Mouse (Mus musculus) lung, postnatal 0 days (tissue): ENCODE results near the gene Fbln7. TPM values are rescaled to one million over a fixed set of nuclear protein-coding genes. Genes with fewer than 3 reads are reported as not detected.

ENCODE experiments used
- ATAC-seq: fragments of 200-750 bp; cut with Nextera tagmentation; 2 replicates; pipeline ENCODE4 v1.8.0; 2017; ENCODE audit warnings: moderate library complexity
- DNase-seq: peaks from one replicate; pipeline ENCODE4 v3.0.0-alpha.2; 2016; ENCODE audit warnings: low spot score
- H3K27ac ChIP-seq: fragments of 300-500 bp; sonication (generic); 2 replicates; pipeline ENCODE4 v1.5.1; 2014; ENCODE audit warnings: antibody characterized with exemption, mild to moderate bottlenecking, low read length, mixed read lengths
- H3K27me3 ChIP-seq: fragments of 300-500 bp; sonication (generic); replicated peaks from 2 replicates; pipeline ENCODE4 v1.6.1; 2014; ENCODE audit warnings: low read length, mixed read lengths; ENCODE audit not compliant: insufficient read depth
- H3K36me3 ChIP-seq: fragments of 300-500 bp; sonication (generic); 2 replicates; pipeline ENCODE4 v1.6.1; 2014; ENCODE audit warnings: low read length, mixed read lengths; ENCODE audit not compliant: insufficient read depth
- H3K4me1 ChIP-seq: fragments of 300-500 bp; sonication (generic); 2 replicates; pipeline ENCODE4 v1.6.1; 2014; ENCODE audit warnings: antibody characterized with exemption, low read depth, low read length, mixed read lengths; ENCODE audit not compliant: insufficient read depth
- H3K4me2 ChIP-seq: fragments of 300-500 bp; sonication (generic); replicated peaks from 2 replicates; pipeline ENCODE4 v1.6.1; 2014; ENCODE audit warnings: low read depth, mild to moderate bottlenecking, low read length, moderate library complexity, mixed read lengths
- H3K4me3 ChIP-seq: fragments of 300-500 bp; sonication (generic); 2 replicates; pipeline ENCODE4 v1.5.1; 2014; ENCODE audit warnings: low read depth, low read length
- H3K9ac ChIP-seq: fragments of 300-500 bp; sonication (generic); replicated peaks from 2 replicates; pipeline ENCODE4 v1.6.1; 2014; ENCODE audit warnings: low read depth, mild to moderate bottlenecking
- H3K9me3 ChIP-seq: fragments of 300-500 bp; sonication (generic); 2 replicates; pipeline ENCODE4 v1.6.1; 2016; ENCODE audit warnings: low read length, mixed read lengths
- CTCF ChIP-seq: IDR thresholded peaks from 2 replicates; pipeline ENCODE4 v1.5.1; 2016; ENCODE audit warnings: antibody characterized with exemption, mild to moderate bottlenecking
- EP300 ChIP-seq: IDR thresholded peaks from 2 replicates; pipeline ENCODE4 v1.6.1; 2016; ENCODE audit warnings: antibody characterized with exemption, mild to moderate bottlenecking, control low read depth
- WGBS: fragments of 180-500 bp; shearing (Covaris S2); extraction: QIAGEN DNeasy Blood & Tissue Kit; methylation state at CpG from one replicate; pipeline ENCODE4 v1.1.7; 2014; 5-methylcytosine and 5-hydroxymethylcytosine counted together
- polyA plus RNA-seq: library from polyadenylated mRNA; unstranded; fragments of >200 nt; fragmentation: Nextera tagmentation; extraction: Ambion mirVana; gene quantifications from 2 replicates; pipeline ENCODE4 v1.2.1, GENCODE M21; 2015

Gene Fbln7
- polyA plus RNA-seq, 1 experiment from 2014 or later: 0.64 TPM

DNA sequence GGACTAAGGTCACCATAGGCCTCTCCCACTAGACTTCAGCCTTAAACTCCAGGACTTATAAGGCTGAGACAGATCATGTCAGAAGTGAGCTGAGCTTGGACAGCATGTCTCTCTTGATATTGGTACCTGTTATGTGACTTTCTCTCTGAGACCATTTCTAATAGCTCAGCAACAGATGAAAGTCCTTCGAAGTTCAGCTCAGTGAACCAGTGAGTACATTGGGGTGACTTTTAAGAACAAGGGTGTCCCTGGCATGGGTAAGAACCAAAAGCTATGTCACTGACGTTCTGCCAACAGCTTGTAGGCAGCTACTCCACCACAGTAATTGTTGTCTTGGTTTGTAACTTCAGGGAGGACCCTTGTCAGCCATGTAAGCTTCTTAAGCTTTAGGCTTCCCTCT, 42.1 kb upstream of the Fbln7 start:
- WGBS: 78% methylated on average over 2 of the region's 2 CpGs
- Histone ChIP-seq H3K27me3 (no peaks in the 10 kb centered on the region), H3K4me3 (no peak overlapping the region), H3K9ac (no peak overlapping the region), H3K27ac (no peak overlapping the region), H3K9me3 (no peaks in the 10 kb centered on the region), H3K4me1 (no peaks in the 10 kb centered on the region; the same call in 1 of the 2 replicates), H3K4me2 (no peak overlapping the region), H3K36me3 (no peaks in the 10 kb centered on the region)
- DNase-seq (no peak), ATAC-seq (no peak)
- TF ChIP-seq CTCF: no peak

DNA sequence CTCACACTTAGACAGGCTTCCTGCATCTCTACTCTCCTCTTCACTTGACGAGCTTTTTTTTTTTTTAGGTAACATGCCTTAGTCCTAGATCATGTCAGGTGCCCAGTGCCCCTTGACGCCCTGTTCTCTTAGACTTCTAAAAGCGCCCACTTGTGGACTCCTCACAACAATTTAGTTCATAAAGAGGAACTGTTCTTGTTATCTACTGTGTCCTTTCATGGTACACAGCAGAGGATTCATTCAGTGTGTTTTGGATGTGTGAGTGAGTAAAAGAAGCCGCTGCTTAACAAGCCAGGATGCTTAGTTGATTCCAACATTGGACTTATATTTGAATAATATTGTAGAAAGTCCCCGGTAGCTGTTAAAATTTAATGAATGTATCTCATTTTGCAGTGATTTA, 38.9 kb upstream of the Fbln7 start:
- Histone ChIP-seq H3K4me3 (no peak overlapping the region), H3K27ac (no peak overlapping the region), H3K27me3 (no peaks in the 10 kb centered on the region), H3K36me3 (no peaks in the 10 kb centered on the region), H3K4me1 (no peaks in the 10 kb centered on the region; the same call in 1 of the 2 replicates), H3K9ac (no peak overlapping the region), H3K4me2 (no peak overlapping the region), H3K9me3 (no peaks in the 10 kb centered on the region)
- ATAC-seq (no peak), DNase-seq (no peak)
- TF ChIP-seq EP300: no peak
- TF ChIP-seq CTCF: no peak
- 89% methylated on average over 5 of the region's 5 CpGs for WGBS

DNA sequence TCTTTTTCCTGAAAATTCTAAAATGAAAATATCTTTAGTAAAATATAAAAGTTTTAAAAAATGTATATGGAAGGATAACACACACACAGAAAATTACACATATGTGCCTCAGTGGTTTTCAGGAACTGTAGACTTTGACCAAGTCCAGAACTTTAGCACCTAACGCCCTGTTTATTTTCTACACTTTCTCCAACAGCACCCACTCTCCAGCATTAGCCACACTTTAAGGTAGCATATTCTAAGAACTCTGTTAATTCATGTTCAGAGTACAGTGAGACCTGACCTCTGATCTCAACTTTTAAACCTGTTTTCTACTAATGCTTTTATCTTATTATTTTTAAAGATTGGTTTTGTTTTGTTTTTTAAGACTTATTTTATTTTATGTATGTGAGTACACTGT, 35.0 kb upstream of the Fbln7 start:
- H3K27me3 ChIP-seq: no peaks in the 10 kb centered on the region
- no peaks in the 10 kb centered on the region for H3K9me3 ChIP-seq
- WGBS: 98% methylated on average over 1 of the region's 1 CpGs
- DNase-seq: no peak
- no peaks in the 10 kb centered on the region for H3K4me1 ChIP-seq
- H3K4me3 ChIP-seq: no peak overlapping the region
- TF ChIP-seq EP300 (no peak), CTCF (no peak)
- no peak overlapping the region for H3K4me2 ChIP-seq
- H3K9ac ChIP-seq: no peak overlapping the region
- H3K36me3 ChIP-seq: peaks cover 2% of the 10 kb centered on the region; the same call in 1 of the 2 replicates
- ATAC-seq: no peak
- no peak overlapping the region for H3K27ac ChIP-seq

DNA sequence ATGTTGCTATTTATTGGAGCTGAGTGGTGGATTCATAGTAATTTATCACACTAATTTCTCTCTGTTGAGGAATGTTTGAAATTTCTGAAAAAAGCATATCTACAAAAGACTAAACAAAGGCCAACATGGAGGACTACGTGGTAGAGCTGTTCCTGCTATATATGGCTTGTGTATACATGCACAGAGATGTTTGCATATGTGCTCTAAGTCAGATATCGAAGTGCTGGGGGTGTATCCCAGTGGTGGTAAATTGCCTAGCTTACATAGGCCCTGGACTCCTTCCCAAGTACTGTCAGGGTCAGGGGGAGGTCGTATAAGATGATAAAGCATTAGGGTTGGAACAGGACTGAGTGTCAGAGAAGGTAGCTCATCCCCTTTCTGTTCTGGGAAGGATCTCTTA, 30.2 kb upstream of the Fbln7 start:
- H3K4me3 ChIP-seq: no peak overlapping the region
- TF ChIP-seq EP300 (no peak), CTCF (no peak)
- no peak for DNase-seq
- 46% methylated on average over 3 of the region's 3 CpGs for WGBS
- no peaks in the 10 kb centered on the region for H3K4me1 ChIP-seq
- H3K9ac ChIP-seq: no peak overlapping the region
- no peak overlapping the region for H3K27ac ChIP-seq
- H3K9me3 ChIP-seq: no peaks in the 10 kb centered on the region
- no peak for ATAC-seq
- no peaks in the 10 kb centered on the region for H3K27me3 ChIP-seq
- peaks cover 27% of the 10 kb centered on the region; the same call in 1 of the 2 replicates for H3K36me3 ChIP-seq
- H3K4me2 ChIP-seq: no peak overlapping the region

DNA sequence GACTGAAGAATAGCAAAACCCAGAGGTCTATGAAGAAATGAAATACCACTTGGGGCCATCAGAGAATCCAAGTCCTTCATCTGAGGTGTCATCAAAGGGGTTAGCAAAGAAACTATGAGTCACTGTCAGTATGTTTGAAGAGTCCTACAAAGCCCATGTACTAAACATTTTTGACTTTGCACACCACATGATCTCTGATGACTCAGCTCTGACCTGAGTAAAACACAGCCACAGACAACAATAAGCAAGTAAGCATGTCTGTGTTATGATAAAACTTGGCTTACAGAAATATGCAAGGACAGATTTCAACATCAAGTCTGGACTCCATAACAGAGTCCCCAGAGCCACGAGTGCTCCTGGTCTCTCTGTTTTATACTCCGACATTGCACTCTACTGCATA, 29.7 kb upstream of the Fbln7 start:
- WGBS: 72% methylated on average over 2 of the region's 2 CpGs
- ATAC-seq (peak; percentile 52; the same call in 1 of the 2 replicates), DNase-seq (peak; percentile 25)
- Histone ChIP-seq H3K36me3 (peaks cover 29% of the 10 kb centered on the region; the same call in 1 of the 2 replicates), H3K27me3 (no peaks in the 10 kb centered on the region), H3K27ac (no peak overlapping the region), H3K4me2 (no peak overlapping the region), H3K4me3 (no peak overlapping the region), H3K9me3 (no peaks in the 10 kb centered on the region), H3K4me1 (no peaks in the 10 kb centered on the region), H3K9ac (no peak overlapping the region)
- no peak for TF ChIP-seq CTCF
- no peak for TF ChIP-seq EP300

DNA sequence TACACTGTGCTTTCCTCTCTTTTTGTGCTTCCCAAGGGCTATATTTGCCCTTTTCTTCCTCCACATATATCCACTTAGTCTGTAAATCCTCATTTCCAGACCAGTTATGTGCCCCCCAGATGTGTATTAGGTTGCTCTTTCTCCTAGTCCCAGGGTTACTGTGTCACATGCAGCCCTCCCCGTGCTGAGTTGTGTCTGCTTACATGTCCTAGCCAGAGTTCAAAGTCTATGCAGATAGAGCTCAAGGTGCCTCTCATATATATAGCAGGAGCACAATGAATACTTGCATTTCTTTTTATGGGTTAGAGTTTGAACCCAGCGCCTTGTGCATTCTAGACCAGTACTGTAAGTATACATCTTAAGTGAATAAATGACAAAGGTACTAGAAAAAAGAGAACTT, 29.3 kb upstream of the Fbln7 start:
- TF ChIP-seq CTCF (no peak), EP300 (no peak)
- H3K27ac ChIP-seq: no peak overlapping the region
- H3K36me3 ChIP-seq: peaks cover 29% of the 10 kb centered on the region; the same call in 1 of the 2 replicates
- no peak overlapping the region for H3K4me2 ChIP-seq
- no peaks in the 10 kb centered on the region for H3K27me3 ChIP-seq
- DNase-seq (no peak), ATAC-seq (no peak)
- no peaks in the 10 kb centered on the region for H3K9me3 ChIP-seq
- H3K4me3 ChIP-seq: no peak overlapping the region
- no peaks in the 10 kb centered on the region for H3K4me1 ChIP-seq
- 91% methylated on average over 2 of the region's 2 CpGs for WGBS
- H3K9ac ChIP-seq: no peak overlapping the region

DNA sequence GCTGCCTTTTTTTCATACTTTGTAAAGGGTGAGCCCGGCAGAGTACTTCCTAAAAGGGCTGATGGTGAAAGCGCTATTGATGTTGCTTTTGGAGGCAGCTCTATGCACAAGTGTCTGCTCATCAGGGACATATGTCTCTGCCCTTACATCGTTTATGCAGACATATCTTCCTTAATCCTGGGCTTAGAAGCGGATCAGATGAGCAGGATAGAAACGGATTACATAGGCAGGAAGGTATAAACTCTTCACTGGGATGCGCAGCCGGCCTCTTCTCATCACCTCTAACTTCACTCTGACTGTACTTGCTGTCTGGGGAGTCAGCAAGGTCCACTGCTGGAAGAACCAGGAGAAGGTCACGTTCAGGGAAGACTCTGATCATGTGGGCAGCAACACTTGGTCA, 25.2 kb upstream of the Fbln7 start:
- Histone ChIP-seq H3K4me2 (no peak overlapping the region), H3K9ac (no peak overlapping the region), H3K27me3 (no peaks in the 10 kb centered on the region), H3K27ac (no peak overlapping the region), H3K9me3 (no peaks in the 10 kb centered on the region), H3K4me3 (no peak overlapping the region), H3K36me3 (peaks cover 33% of the 10 kb centered on the region; the same call in 1 of the 2 replicates), H3K4me1 (no peaks in the 10 kb centered on the region)
- no peak for DNase-seq
- no peak for ATAC-seq
- 87% methylated on average over 8 of the region's 8 CpGs for WGBS
- TF ChIP-seq EP300 (no peak), CTCF (no peak)
